Mouse (Mus musculus): ENCODE data around the gene Serpinb7. TPM values are rescaled to one million over a fixed set of nuclear protein-coding genes. Genes with fewer than 3 reads are reported as not detected.

Serpinb7 gene
- total and polyA plus RNA-seq, 2 experiments from 2014 or later, result not detected

- Histone ChIP-seq H3K4me3 (ENCODE audit: low read depth, low read length) (no peak overlapping the region), H3K27me3 (ENCODE audit: insufficient read depth, low read length) (no peaks in the 10 kb centered on the region), H3K36me3 (ENCODE audit: insufficient read depth, low read length) (no peaks in the 10 kb centered on the region), H3K9me3 (ENCODE audit: low read length) (no peaks in the 10 kb centered on the region), H3K9ac (replicated peaks; ENCODE audit: low read length, poor library complexity, severe bottlenecking) (no peak overlapping the region), H3K27ac (ENCODE audit: low read depth, low read length) (no peak overlapping the region), H3K4me2 (ENCODE audit: low read depth, low read length, poor library complexity, severe bottlenecking) (no peak overlapping the region), H3K4me1 (ENCODE audit: insufficient read depth, low read length) (no peaks in the 10 kb centered on the region)
- ATAC-seq (ENCODE audit: low FRiP score), result no peak
- TF ChIP-seq CTCF (IDR thresholded peaks at IDR 0.05), result no peak
- no peak for DNase-seq (ENCODE audit: low spot score)
- WGBS, result 68% methylated on average over 2 of the region's 2 CpGs
Measured at GRCm38 (mm10) chr1:107368944-107369343, 30.5 kb upstream of the Serpinb7 start.

GRCm38 (mm10) chr1:107376952-107377351 is 22.5 kb upstream of the Serpinb7 start:
- H3K27ac ChIP-seq (ENCODE audit: low read depth, low read length), result no peak overlapping the region
- no peaks in the 10 kb centered on the region for H3K27me3 ChIP-seq (ENCODE audit: insufficient read depth, low read length)
- H3K4me2 ChIP-seq (ENCODE audit: low read depth, low read length, poor library complexity, severe bottlenecking), result no peak overlapping the region
- WGBS, result 78% methylated on average over 4 of the region's 4 CpGs
- no peaks in the 10 kb centered on the region for H3K9me3 ChIP-seq (ENCODE audit: low read length)
- TF ChIP-seq CTCF (IDR thresholded peaks at IDR 0.05), result no peak
- DNase-seq (ENCODE audit: low spot score) (no peak), ATAC-seq (ENCODE audit: low FRiP score) (no peak)
- no peak overlapping the region for H3K9ac ChIP-seq (replicated peaks; ENCODE audit: low read length, poor library complexity, severe bottlenecking)
- H3K4me3 ChIP-seq (ENCODE audit: low read depth, low read length), result no peak overlapping the region
- H3K36me3 ChIP-seq (ENCODE audit: insufficient read depth, low read length), result no peaks in the 10 kb centered on the region
- no peaks in the 10 kb centered on the region for H3K4me1 ChIP-seq (ENCODE audit: insufficient read depth, low read length)

GRCm38 (mm10) chr1:107378368-107378767 is 21.1 kb upstream of the Serpinb7 start:
- H3K9ac ChIP-seq (replicated peaks; ENCODE audit: low read length, poor library complexity, severe bottlenecking), result no peak overlapping the region
- H3K4me2 ChIP-seq (ENCODE audit: low read depth, low read length, poor library complexity, severe bottlenecking), result no peak overlapping the region
- DNase-seq (ENCODE audit: low spot score) (no peak), ATAC-seq (ENCODE audit: low FRiP score) (no peak)
- H3K4me3 ChIP-seq (ENCODE audit: low read depth, low read length), result no peak overlapping the region
- no peak for TF ChIP-seq CTCF (IDR thresholded peaks at IDR 0.05)
- no peaks in the 10 kb centered on the region for H3K4me1 ChIP-seq (ENCODE audit: insufficient read depth, low read length)
- H3K9me3 ChIP-seq (ENCODE audit: low read length), result no peaks in the 10 kb centered on the region
- H3K27me3 ChIP-seq (ENCODE audit: insufficient read depth, low read length), result no peaks in the 10 kb centered on the region
- H3K27ac ChIP-seq (ENCODE audit: low read depth, low read length), result no peak overlapping the region
- no peaks in the 10 kb centered on the region for H3K36me3 ChIP-seq (ENCODE audit: insufficient read depth, low read length)

- Histone ChIP-seq H3K4me3 (ENCODE audit: low read depth, low read length) (no peak overlapping the region), H3K4me2 (ENCODE audit: low read depth, low read length, poor library complexity, severe bottlenecking) (no peak overlapping the region), H3K36me3 (ENCODE audit: insufficient read depth, low read length) (no peaks in the 10 kb centered on the region), H3K9ac (replicated peaks; ENCODE audit: low read length, poor library complexity, severe bottlenecking) (no peak overlapping the region), H3K9me3 (ENCODE audit: low read length) (no peaks in the 10 kb centered on the region), H3K27me3 (ENCODE audit: insufficient read depth, low read length) (no peaks in the 10 kb centered on the region), H3K27ac (ENCODE audit: low read depth, low read length) (no peak overlapping the region), H3K4me1 (ENCODE audit: insufficient read depth, low read length) (no peaks in the 10 kb centered on the region)
- no peak for DNase-seq (ENCODE audit: low spot score)
- no peak for TF ChIP-seq CTCF (IDR thresholded peaks at IDR 0.05)
- ATAC-seq (ENCODE audit: low FRiP score), result no peak
Measured at GRCm38 (mm10) chr1:107381491-107381890, 18.0 kb upstream of the Serpinb7 start.

GRCm38 (mm10) chr1:107382404-107382803 is 17.1 kb upstream of the Serpinb7 start:
- no peak for DNase-seq (ENCODE audit: low spot score)
- WGBS, result 92% methylated on average over 1 of the region's 1 CpGs
- TF ChIP-seq CTCF (IDR thresholded peaks at IDR 0.05), result no peak

GRCm38 (mm10) chr1:107384532-107384931 is 14.9 kb upstream of the Serpinb7 start:
- Histone ChIP-seq H3K27me3 (ENCODE audit: insufficient read depth, low read length) (no peaks in the 10 kb centered on the region), H3K27ac (ENCODE audit: low read depth, low read length) (no peak overlapping the region), H3K9ac (replicated peaks; ENCODE audit: low read length, poor library complexity, severe bottlenecking) (no peak overlapping the region), H3K4me1 (ENCODE audit: insufficient read depth, low read length) (no peaks in the 10 kb centered on the region), H3K36me3 (ENCODE audit: insufficient read depth, low read length) (no peaks in the 10 kb centered on the region), H3K9me3 (ENCODE audit: low read length) (no peaks in the 10 kb centered on the region), H3K4me3 (ENCODE audit: low read depth, low read length) (no peak overlapping the region), H3K4me2 (ENCODE audit: low read depth, low read length, poor library complexity, severe bottlenecking) (no peak overlapping the region)
- no peak for ATAC-seq (ENCODE audit: low FRiP score)
- no peak for DNase-seq (ENCODE audit: low spot score)
- TF ChIP-seq CTCF (IDR thresholded peaks at IDR 0.05), result no peak
- 92% methylated on average over 9 of the region's 9 CpGs for WGBS

More at GRCm38 (mm10) chr1:107382404-107382803, 17.1 kb upstream of the Serpinb7 start:
- Histone ChIP-seq H3K27me3 (ENCODE audit: insufficient read depth, low read length) (no peaks in the 10 kb centered on the region), H3K4me2 (ENCODE audit: low read depth, low read length, poor library complexity, severe bottlenecking) (no peak overlapping the region), H3K36me3 (ENCODE audit: insufficient read depth, low read length) (no peaks in the 10 kb centered on the region), H3K9ac (replicated peaks; ENCODE audit: low read length, poor library complexity, severe bottlenecking) (no peak overlapping the region), H3K4me3 (ENCODE audit: low read depth, low read length) (no peak overlapping the region), H3K27ac (ENCODE audit: low read depth, low read length) (no peak overlapping the region), H3K9me3 (ENCODE audit: low read length) (no peaks in the 10 kb centered on the region), H3K4me1 (ENCODE audit: insufficient read depth, low read length) (no peaks in the 10 kb centered on the region)
- no peak for ATAC-seq (ENCODE audit: low FRiP score)

Measured in midbrain, postnatal 0 days (tissue).